Mouse (Mus musculus): ENCODE data around the gene Klf3.

DNA sequence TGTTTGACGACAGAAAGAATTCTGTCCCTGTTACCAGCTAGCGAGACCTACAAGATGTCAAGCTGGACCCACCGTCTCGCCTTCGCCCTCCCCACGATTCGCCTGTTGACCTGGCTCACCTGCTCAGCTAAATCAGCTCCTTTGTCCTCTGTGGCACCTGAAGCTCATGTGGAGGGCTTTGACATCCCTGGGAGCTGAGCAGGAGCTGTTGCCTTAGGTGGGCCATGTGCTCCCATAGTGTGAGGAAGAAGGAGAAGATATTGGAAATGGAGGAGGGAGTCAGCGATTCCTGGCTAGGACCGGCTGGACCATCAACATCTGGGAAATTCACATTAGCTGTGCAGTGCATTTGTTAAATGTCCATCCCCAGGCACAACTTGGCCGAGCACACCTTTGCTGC lies 26.4 kb downstream of the Klf3 start:
- TF ChIP-seq CTCF (IDR thresholded peaks at IDR 0.05) (no peak), POLR2A (IDR thresholded peaks at IDR 0.05; ENCODE audit: insufficient read depth, low read depth, low read length) (no peak), EP300 (IDR thresholded peaks at IDR 0.05; ENCODE audit: insufficient read depth, low read depth, low read length) (no peak)
